ENCODE assay signal across 38 mouse cellular contexts in genomic region chr2:58841021-58841420, GRCm38 (mm10). TPM values are rescaled to one million over a fixed set of nuclear protein-coding genes. Genes with fewer than 3 reads are reported as not detected.
DNase-seq lines count a peak whose midpoint lies in the region; ATAC-seq and TF ChIP-seq lines count a peak whose summit lies in the region.
"Had no signal": no experiment of that assay in that cellular context is flagged by ENCODE, and none has a peak within 500 bp of the region (broad histone marks: within the 10 kb centered on the region; RNA-seq: fewer than 3 reads in every experiment).

No protein-coding gene starts in this region.

- no peak overlapping the region for H3K4me2 ChIP-seq in kidney, embryonic 16.5 days (replicated peaks; ENCODE audit: low read depth, low read length)
- no peak overlapping the region for H3K4me2 ChIP-seq in kidney, embryonic 15.5 days
- H3K4me2 ChIP-seq: heart, embryonic 11.5 days; hindbrain, embryonic 12.5 days; hindbrain, embryonic 15.5 days had no signal

- in situ Hi-C loops in Patski (cut with MboI; ENCODE audit: low pct_unique_long_range_greater_than_20kb): no loop called here

- no peak overlapping the region for H3K4me3 ChIP-seq in kidney, embryonic 16.5 days (ENCODE audit: low read length)
- H3K4me3 ChIP-seq in layer of hippocampus, adult 2 months: no peak overlapping the region
- no peak overlapping the region for H3K4me3 ChIP-seq in kidney, embryonic 15.5 days (replicated peaks)
- H3K4me3 ChIP-seq: forebrain, embryonic 10.5 days; gastrocnemius, adult 2 months; hindbrain, embryonic 12.5 days; hindbrain, embryonic 15.5 days had no signal

- TF ChIP-seq CTCF in layer of hippocampus, adult 2 months (conservative IDR thresholded peaks at IDR 0.05): no peak
- TF ChIP-seq CTCF in Patski (IDR thresholded peaks at IDR 0.05): no peak

- CTCF ChIA-PET in Patski (lab: Charles Lee): interaction anchor here (1.4 to 2.1 kb wide), 5 partner anchors 11 to 141 kb away, joined by 3 to 5 read pairs (median 4); no protein-coding TSS in a partner anchor

- H3K4me1 ChIP-seq in kidney, embryonic 16.5 days (ENCODE audit: insufficient read depth, low read length): peaks cover 4% of the 10 kb centered on the region; the same call in 1 of the 2 replicates
- no peaks in the 10 kb centered on the region for H3K4me1 ChIP-seq in kidney, embryonic 15.5 days
- H3K4me1 ChIP-seq: hindbrain, embryonic 12.5 days; hindbrain, embryonic 15.5 days had no signal

- 64% methylated on average over 3 of the region's 3 CpGs for WGBS in kidney, embryonic 16.5 days
- 66% methylated on average over 3 of the region's 3 CpGs for WGBS in kidney, embryonic 15.5 days

- POLR2A ChIA-PET in Patski (lab: Charles Lee): no interaction called here

- no peak overlapping the region; the same call in 1 of the 2 replicates for H3K27ac ChIP-seq in kidney, embryonic 16.5 days (ENCODE audit: low read length)
- peak overlapping the region; percentile 68 for H3K27ac ChIP-seq in layer of hippocampus, adult 2 months
- peak overlapping the region; percentile 39; the same call in 1 of the 2 replicates for H3K27ac ChIP-seq in kidney, embryonic 15.5 days
- H3K27ac ChIP-seq: forebrain, embryonic 10.5 days; gastrocnemius, adult 2 months; hindbrain, embryonic 12.5 days; hindbrain, embryonic 15.5 days had no signal

- DNase-seq in kidney, adult 18-20 months: peak; percentile 31
- peak in 1 of 2 experiments; percentile 10 for DNase-seq in layer of hippocampus, adult 2 months (ENCODE audit: low spot score in 2 of 2)
- DNase-seq in layer of hippocampus, postnatal 10 days (ENCODE audit: low spot score in 2 of 2): no peak
- DNase-seq in Patski (ENCODE audit: low read depth, low spot score): peak; percentile 94
- no peak for DNase-seq in cerebellum, postnatal 10 days
- no peak for DNase-seq in embryo, embryonic 9.5 days (ENCODE audit: extremely low spot score)
- DNase-seq: adrenal gland, adult 2 months; adrenal gland, postnatal 14 days; B cell, adult 2 months; cerebellum, adult 11 months; cerebellum, adult 2 months; cerebellum, adult 9-11 months; cerebellum, postnatal 36 days; embryo, embryonic 11 days; forebrain, postnatal 0 days; gastrocnemius, adult 2 months; gastrocnemius, postnatal 14 days; heart, adult 11 months had no signal

- no peaks in the 10 kb centered on the region for H3K27me3 ChIP-seq in kidney, embryonic 16.5 days (ENCODE audit: insufficient read depth, low read length)
- H3K27me3 ChIP-seq in Patski: no peaks in the 10 kb centered on the region
- no peaks in the 10 kb centered on the region for H3K27me3 ChIP-seq in kidney, embryonic 15.5 days
- H3K27me3 ChIP-seq: CH12.LX; hindbrain, embryonic 12.5 days; hindbrain, embryonic 15.5 days had no signal

- H3K9me3 ChIP-seq in kidney, embryonic 16.5 days (ENCODE audit: low read length): peaks cover 8% of the 10 kb centered on the region
- no peaks in the 10 kb centered on the region for H3K9me3 ChIP-seq in kidney, embryonic 15.5 days (replicated peaks)
- H3K9me3 ChIP-seq: forebrain, embryonic 10.5 days; hindbrain, embryonic 12.5 days; hindbrain, embryonic 15.5 days had no signal

- no peaks in the 10 kb centered on the region for H3K36me3 ChIP-seq in kidney, embryonic 16.5 days (ENCODE audit: insufficient read depth, low read length)
- no peaks in the 10 kb centered on the region for H3K36me3 ChIP-seq in kidney, embryonic 15.5 days
- H3K36me3 ChIP-seq: forebrain, embryonic 10.5 days; G1E; hindbrain, embryonic 12.5 days; hindbrain, embryonic 15.5 days had no signal

- ATAC-seq in kidney, embryonic 16.5 days (ENCODE audit: low FRiP score, low TSS enrichment): no peak
- ATAC-seq in Patski: peak; percentile 65
- no peak for ATAC-seq in kidney, embryonic 15.5 days (replicated peaks; ENCODE audit: low FRiP score)
- ATAC-seq: forebrain, embryonic 14.5 days; forebrain, postnatal 0 days had no signal

- H3K9ac ChIP-seq in kidney, embryonic 16.5 days (replicated peaks; ENCODE audit: low read length): no peak overlapping the region
- H3K9ac ChIP-seq in kidney, embryonic 15.5 days: no peak overlapping the region
- H3K9ac ChIP-seq: forebrain, postnatal 0 days; hindbrain, embryonic 12.5 days; hindbrain, embryonic 15.5 days had no signal

RNA-seq across cellular contexts. Expression of gene Gm11099, which starts 18.2 kb away (rescaled TPM):
- not detected in 2 replicates for polyA plus RNA-seq in kidney, embryonic 16.5 days (2015; fragmentation: Nextera tagmentation; extraction: Ambion mirVana)
- total RNA-seq in layer of hippocampus, adult 2 months (2021): not detected
- total RNA-seq in layer of hippocampus, postnatal 10 days (2021): not detected
- not detected for polyA plus RNA-seq in Patski (2021)
- not detected in 2 replicates for polyA plus RNA-seq in kidney, embryonic 15.5 days (2015; fragmentation: Nextera tagmentation; extraction: Ambion mirVana)
- total RNA-seq: adrenal gland, adult 2 months; adrenal gland, postnatal 14 days; adrenal gland, postnatal 4 days; CH12.LX; forebrain, postnatal 0 days; G1E; gastrocnemius, adult 2 months; gastrocnemius, postnatal 14 days; gastrocnemius, postnatal 4 days; heart, adult 8-10 months; heart, postnatal 25 days; hematopoietic stem cell, adult 5-6 weeks had no signal
- polyA plus RNA-seq: adrenal gland, adult 2 months; cerebellum, adult 2 months; cortical plate, adult 2 months; embryonic facial prominence, embryonic 11.5 days; embryonic facial prominence, embryonic 14.5 days; forebrain, embryonic 10.5 days; forebrain, embryonic 14.5 days; forebrain, postnatal 0 days; frontal cortex, adult 2 months; G1E; heart, embryonic 11.5 days; heart, embryonic 14.5 days; heart, postnatal 0 days; hindbrain, embryonic 12.5 days; hindbrain, embryonic 15.5 days had no signal

Comparison
In these comparisons a context has a peak if more than half of its experiments do, and no peak if none do; other contexts are left out.
1. DNase-seq: peak in kidney, adult 18-20 months (single experiment) and Patski (single experiment); none in layer of hippocampus, postnatal 10 days (0 of 2), cerebellum, postnatal 10 days (0 of 2) and embryo, embryonic 9.5 days (single experiment).